Mouse (Mus musculus) liver, adult 2 months (tissue): ENCODE results near the gene Large2.

Experiments
- CTCF ChIP-seq: fragments of 200-500 bp; IDR thresholded peaks from 2 replicates; pipeline ENCODE4 v1.5.1; 2011; ENCODE audit warnings: low read depth, low read length, control low read depth
- POLR2A ChIP-seq: fragments of 200-500 bp; IDR thresholded peaks from 2 replicates; pipeline ENCODE4 v1.6.1; 2011; ENCODE audit warnings: low read length, control low read depth; ENCODE audit not compliant: insufficient read depth; ENCODE audit errors: extremely low read depth

DNA sequence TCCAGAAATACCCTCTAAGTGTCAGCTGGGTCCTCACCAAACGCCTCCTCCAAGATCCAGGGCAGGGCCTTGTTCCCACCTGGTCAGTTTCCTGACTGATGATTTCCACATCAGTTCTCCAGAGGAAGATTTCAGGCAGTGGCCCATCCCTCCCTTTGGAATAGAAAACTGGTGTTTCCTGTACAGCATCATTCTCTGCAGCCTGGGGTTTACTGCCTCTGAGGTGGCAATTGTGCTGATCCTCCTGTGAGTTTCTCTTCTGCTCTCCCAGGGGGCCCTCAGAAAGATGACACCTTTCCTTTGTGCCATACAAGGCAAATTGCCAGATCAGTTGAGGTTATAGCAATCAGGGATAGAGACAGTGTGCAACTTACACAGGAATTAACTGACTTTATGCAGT lies 48.4 kb downstream of the Large2 start:
- TF ChIP-seq POLR2A (no peak), CTCF (no peak)
